Mouse (Mus musculus): Measurements from ENCODE around the gene Setmar. TPM values are rescaled to one million over a fixed set of nuclear protein-coding genes. Genes with fewer than 3 reads are reported as not detected.

Setmar gene
- total RNA-seq (2014; fragmentation: Nextera tagmentation): 2.3 and 6.2 TPM in 2 replicates
- total RNA-seq (2017): 4.8 and 5.0 TPM in 2 replicates

GRCm38 (mm10) chr6:108064918-108065526, at the start of gene Setmar:
TSS of gene Setmar (plus strand) at chr6:108065045.
- ATAC-seq (replicated peaks; ENCODE audit: low FRiP score, low TSS enrichment, poor library complexity, severe bottlenecking): peak; percentile 95

GRCm38 (mm10) chr6:108021646-108022045, 43.2 kb upstream of the Setmar start:
- ATAC-seq (replicated peaks; ENCODE audit: low FRiP score, low TSS enrichment, poor library complexity, severe bottlenecking): no peak

DNA sequence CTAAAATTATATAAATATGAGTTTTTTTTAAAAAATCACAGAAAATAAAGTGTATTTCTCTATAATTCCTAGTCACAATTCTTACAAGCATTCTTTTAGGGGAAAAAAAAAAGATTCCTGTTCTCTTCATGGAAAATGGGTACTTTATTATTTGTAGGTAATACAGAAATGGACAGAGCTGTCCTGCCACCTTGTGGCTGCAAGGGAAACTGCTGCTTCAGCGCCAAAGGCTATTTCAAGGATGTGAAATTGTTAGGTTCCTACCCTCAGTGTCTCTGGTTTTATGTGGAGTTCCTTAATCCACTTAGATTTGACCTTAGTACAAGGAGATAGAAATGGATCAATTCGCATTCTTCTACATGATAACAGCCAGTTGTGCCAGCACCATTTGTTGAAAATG, 9.8 kb upstream of the Setmar start:
- peak; percentile 92 for ATAC-seq (replicated peaks; ENCODE audit: low FRiP score, low TSS enrichment, poor library complexity, severe bottlenecking)

- ATAC-seq (replicated peaks; ENCODE audit: low FRiP score, low TSS enrichment, poor library complexity, severe bottlenecking): no peak
These were observed 8.9 kb upstream of the Setmar start for GRCm38 (mm10) chr6:108055946-108056345.

GRCm38 (mm10) chr6:108057353-108057752, 7.5 kb upstream of the Setmar start:
- ATAC-seq (replicated peaks; ENCODE audit: low FRiP score, low TSS enrichment, poor library complexity, severe bottlenecking): no peak

- no peak for ATAC-seq (replicated peaks; ENCODE audit: low FRiP score, low TSS enrichment, poor library complexity, severe bottlenecking)
These were observed 6.8 kb upstream of the Setmar start for GRCm38 (mm10) chr6:108058066-108058465.

DNA sequence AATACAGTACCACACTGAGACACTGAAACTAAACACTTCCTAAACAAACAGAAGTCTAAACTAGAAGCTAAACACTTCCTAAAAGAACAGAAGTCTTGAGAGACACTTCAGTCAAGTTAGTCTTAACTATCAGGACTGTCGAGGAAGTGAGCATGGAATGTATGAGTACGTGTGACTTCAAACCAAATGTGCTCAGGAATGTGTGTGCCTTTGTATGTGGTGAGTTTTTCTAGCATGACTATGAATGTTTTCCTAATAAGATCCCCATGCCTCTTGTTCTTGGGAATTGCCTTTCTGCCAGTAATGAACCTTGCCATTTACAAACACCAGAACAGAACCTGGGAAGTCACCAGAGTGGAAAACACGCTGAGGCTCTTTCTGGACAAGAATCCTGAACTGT, 3.7 kb upstream of the Setmar start:
- no peak for ATAC-seq (replicated peaks; ENCODE audit: low FRiP score, low TSS enrichment, poor library complexity, severe bottlenecking)

DNA sequence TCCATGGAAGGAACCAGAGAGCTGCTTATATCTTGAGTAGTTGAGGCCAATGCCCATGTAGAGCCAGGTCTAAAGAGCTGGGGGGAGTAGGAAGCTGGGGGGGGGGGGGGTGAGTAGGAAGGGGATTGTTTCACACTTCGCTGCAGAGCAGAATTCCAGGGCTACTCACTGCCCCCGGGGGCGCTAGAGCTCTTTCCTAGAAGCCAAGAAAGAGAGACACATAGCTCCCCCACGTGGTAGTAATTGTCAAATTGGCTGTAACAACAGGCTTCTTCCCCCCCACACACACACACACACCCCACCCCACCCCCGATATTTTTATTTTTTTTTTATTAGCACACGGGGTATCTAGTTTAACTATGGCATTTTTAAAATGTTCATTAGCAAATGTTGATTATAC, 738 bp downstream of the Setmar start:
- ATAC-seq (replicated peaks; ENCODE audit: low FRiP score, low TSS enrichment, poor library complexity, severe bottlenecking): peak; percentile 46

GRCm38 (mm10) chr6:108070947-108071346, 6.1 kb downstream of the Setmar start:
- ATAC-seq (replicated peaks; ENCODE audit: low FRiP score, low TSS enrichment, poor library complexity, severe bottlenecking): no peak

DNA sequence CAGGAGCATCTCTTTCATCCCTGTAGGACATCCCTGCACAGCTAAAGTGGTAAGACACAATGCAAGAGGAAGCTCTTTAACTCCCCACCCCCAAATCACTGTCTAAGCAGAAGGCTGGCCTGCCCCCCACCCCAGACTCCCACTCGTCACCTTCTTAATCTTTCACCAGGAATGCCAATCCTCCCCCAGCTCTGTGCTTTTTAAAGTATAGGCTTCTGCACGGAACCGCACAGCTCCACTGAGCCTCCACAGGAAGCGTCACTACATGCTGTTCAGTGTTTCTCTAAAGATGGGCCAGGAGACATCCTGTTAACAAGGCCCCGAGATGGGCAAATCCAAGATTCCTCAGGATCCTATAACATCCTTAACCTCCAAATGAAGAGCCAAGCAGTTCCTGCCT, 8.2 kb downstream of the Setmar start:
- ATAC-seq (replicated peaks; ENCODE audit: low FRiP score, low TSS enrichment, poor library complexity, severe bottlenecking): no peak

DNA sequence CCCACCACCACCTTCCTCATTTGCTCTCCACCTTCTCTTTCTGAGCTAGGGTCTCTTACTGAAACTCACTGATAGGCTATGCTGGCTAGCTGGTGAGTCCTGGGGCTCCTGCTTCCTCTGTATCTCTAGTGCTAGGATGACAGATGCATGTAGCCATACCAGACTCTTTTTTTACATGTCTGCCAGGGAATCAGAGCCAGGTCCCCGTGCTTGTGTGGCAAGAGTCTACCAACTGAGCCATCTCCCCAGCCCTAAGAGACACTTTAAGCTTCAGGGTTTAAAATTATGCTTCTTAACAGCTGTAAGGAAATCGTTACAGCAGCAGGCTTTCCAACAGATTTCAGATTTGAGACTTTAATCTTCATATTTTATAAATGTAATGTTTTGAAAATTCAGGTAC, 9.1 kb downstream of the Setmar start:
- no peak for ATAC-seq (replicated peaks; ENCODE audit: low FRiP score, low TSS enrichment, poor library complexity, severe bottlenecking)

DNA sequence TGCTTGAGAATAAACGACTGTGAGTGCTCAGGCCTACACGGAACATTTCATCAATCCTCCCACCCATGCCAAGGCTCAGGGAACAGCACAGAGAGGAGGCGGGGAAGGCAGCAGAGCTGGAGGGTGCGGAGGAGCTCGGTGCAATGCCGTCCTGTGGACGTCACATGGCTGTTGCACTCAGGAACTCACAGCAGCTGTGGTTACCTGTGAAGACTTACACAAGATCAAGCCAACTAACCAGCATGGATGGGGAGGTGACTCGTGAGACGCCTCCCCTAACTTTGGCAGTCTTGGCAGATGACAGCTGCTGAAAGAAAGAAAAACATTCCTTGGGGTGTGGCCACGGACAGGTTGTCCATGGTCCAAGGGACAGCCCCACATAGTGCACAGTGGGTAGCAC, 9.8 kb downstream of the Setmar start:
- ATAC-seq (replicated peaks; ENCODE audit: low FRiP score, low TSS enrichment, poor library complexity, severe bottlenecking): no peak

- ATAC-seq (replicated peaks; ENCODE audit: low FRiP score, low TSS enrichment, poor library complexity, severe bottlenecking): no peak
These were observed 11.0 kb downstream of the Setmar start for GRCm38 (mm10) chr6:108075857-108076256.

- no peak for ATAC-seq (replicated peaks; ENCODE audit: low FRiP score, low TSS enrichment, poor library complexity, severe bottlenecking)
These were observed 26.5 kb downstream of the Setmar start for GRCm38 (mm10) chr6:108091296-108091695.

DNA sequence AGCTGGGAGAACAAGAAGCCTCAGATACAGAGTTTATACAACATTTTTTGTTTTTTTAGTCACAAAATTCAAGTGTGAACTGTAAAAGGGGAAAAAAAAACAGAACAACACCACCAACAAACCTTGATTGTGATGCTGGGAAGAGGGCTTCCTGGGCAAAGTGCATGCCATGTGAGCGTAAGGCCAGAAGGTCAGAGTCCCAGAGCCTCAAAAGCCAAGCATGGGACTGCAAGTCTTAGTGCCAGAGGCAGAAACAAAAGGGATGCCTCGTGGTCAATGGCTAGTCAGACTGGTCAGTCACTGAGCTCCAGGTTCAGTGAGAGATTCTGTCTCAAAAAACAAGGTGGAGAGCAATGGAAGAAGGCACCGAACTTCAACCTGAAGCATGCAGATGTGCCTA, 27.8 kb downstream of the Setmar start:
- no peak for ATAC-seq (replicated peaks; ENCODE audit: low FRiP score, low TSS enrichment, poor library complexity, severe bottlenecking)

GRCm38 (mm10) chr6:108093449-108093848, 28.6 kb downstream of the Setmar start:
- ATAC-seq (replicated peaks; ENCODE audit: low FRiP score, low TSS enrichment, poor library complexity, severe bottlenecking): no peak

- no peak for ATAC-seq (replicated peaks; ENCODE audit: low FRiP score, low TSS enrichment, poor library complexity, severe bottlenecking)
These were observed 30.6 kb downstream of the Setmar start for GRCm38 (mm10) chr6:108095445-108095844.

DNA sequence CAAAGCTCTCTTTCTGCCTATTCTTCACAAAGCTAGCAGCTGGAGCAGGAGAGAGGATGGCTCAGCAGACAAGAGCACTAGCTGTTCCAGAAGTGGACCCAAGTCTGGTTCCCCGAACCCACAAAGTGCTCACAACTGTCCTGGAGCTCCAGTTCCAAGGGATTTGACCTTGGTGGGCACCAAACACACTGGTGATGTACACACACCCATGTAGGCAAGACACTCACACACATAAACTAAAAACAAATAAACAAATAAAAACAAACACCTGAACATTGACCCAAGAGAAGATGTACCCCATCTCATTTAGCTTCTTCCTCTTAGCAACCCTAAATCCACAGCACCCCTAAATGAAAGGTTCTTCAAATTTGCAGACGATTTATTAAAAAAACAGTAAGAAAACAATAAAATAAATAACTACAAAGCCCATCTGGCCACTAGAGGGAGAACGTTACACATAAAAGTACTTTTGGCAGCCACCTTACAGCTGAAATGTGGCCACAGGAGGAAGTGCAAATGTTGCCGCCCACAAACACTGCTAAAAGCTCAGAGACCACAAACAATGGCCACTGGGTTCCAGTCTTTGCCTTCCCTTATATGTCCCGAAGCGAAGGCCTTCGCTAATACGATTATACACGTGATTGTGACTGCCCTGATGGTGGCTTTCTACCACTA, 33.5 kb downstream of the Setmar start:
- ATAC-seq (replicated peaks; ENCODE audit: low FRiP score, low TSS enrichment, poor library complexity, severe bottlenecking): peak; percentile 98

- ATAC-seq (replicated peaks; ENCODE audit: low FRiP score, low TSS enrichment, poor library complexity, severe bottlenecking): peak; percentile 5; the same call in 1 of the 2 replicates
These were observed 34.0 kb downstream of the Setmar start for GRCm38 (mm10) chr6:108098846-108099217.

DNA sequence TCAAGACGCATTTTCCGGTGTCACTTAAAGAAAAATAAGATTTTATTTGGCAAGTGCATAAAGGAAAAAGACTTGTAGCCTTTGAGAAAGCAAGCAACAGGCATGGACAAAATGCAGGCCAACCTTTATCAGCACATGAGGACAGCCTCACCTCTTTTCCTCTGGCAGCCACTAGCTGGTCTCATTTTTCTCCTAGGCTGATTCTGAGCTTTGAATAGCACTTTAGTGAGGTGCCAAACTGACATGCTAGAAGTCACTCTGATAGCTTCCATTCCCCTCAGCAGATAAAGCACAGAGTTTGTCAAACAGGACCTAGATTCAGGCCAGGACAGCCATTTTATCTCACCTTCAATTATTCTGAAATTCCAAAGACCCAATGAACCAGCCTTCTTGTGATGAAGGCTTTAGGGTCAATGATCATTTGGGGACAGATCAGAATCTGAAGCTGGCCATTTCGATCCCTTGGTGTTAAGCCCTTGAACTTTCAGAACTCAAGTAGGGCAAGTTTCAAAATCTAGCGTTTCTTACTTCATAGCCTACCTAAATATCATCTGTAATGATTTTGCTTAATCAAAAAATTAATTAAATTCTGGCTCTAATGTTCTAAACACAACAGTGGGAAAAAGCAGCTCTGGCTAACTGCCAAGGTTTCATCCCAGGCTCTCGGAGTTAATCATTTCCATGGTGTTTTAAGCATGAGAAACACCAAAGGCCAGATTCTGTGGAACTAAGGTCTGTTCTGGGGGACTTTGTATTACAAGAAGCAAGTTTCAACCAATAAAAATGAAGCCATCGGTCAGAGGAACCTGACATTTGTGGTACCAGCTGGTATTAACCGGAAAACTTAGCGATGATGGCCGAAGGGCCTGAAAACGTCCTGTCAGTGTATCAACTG, 37.3 kb downstream of the Setmar start:
- ATAC-seq (replicated peaks; ENCODE audit: low FRiP score, low TSS enrichment, poor library complexity, severe bottlenecking): no peak
